In the genomic region with DNA sequence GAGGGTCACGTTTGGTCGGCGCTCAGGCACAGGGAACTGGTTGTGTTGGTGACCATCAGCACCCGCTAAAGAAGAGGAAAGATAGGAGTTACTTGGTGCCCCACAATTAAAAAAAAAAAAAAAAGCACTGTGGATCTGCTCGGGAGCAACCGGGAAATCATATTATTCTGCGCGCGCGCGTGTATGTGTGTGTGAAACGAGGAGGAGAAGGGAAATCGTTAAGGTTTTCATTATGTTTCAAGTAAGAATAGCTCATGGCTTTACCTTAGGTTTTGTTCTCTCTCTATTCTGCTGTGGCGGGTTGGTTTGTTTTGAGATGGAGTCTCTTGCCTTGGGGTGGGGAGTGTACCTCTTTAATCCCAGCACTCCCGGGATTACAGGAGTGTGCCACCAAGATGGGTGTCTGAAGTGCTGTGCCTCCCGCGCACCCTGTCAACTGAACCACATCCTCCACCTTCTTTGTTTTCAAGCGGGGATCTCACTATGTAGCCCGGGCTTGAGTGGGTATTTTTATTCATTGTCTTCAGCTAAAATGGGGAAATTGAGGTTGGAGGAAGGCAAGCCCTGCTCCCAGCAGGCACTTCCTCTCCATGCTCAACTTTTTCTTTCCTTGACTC, we compare ENCODE assay signal across 8 mouse cellular contexts. TPM values are rescaled to one million over a fixed set of nuclear protein-coding genes. Genes with fewer than 3 reads are reported as not detected.
DNase-seq lines count a peak whose midpoint lies in the region; ATAC-seq and TF ChIP-seq lines count a peak whose summit lies in the region.

No protein-coding gene starts in this region.

- peaks cover 24% of the 10 kb centered on the region for H3K36me3 ChIP-seq in heart, embryonic 14.5 days (ENCODE audit: control insufficient read depth, insufficient read depth, low read length)
- peaks cover 12% of the 10 kb centered on the region for H3K36me3 ChIP-seq in ES-E14 (ENCODE audit: control insufficient read depth, insufficient read depth, low read length, poor library complexity, severe bottlenecking)
- H3K36me3 ChIP-seq in forebrain, embryonic 12.5 days (replicated peaks) = peaks cover 17% of the 10 kb centered on the region
- peaks cover 16% of the 10 kb centered on the region for H3K36me3 ChIP-seq in liver, embryonic 13.5 days

- no peak for DNase-seq in heart, adult 11 months
- DNase-seq in ES-E14 (ENCODE audit: low read depth, low spot score) = no peak
- no peak for DNase-seq in liver, embryonic 13.5 days
- peak; percentile 36 for DNase-seq in telencephalon, adult 2 months (ENCODE audit: low read depth, low spot score)
- DNase-seq in gastrocnemius, postnatal 25 days = no peak
- no peak for DNase-seq in adrenal gland, postnatal 14 days

- in situ Hi-C loops in ES-E14 (cut with MboI; ENCODE audit: low sequenced_read_pairs in 2 of 2, unreplicated experiment in 2 of 2) = no loop called here

- peak overlapping the region; percentile 65 to 85 for H3K4me3 ChIP-seq in heart, embryonic 14.5 days (ENCODE audit: control insufficient read depth in 1 of 2, insufficient read depth in 1 of 2, low read depth in 1 of 2, low read length in 2 of 2)
- H3K4me3 ChIP-seq in ES-E14 (ENCODE audit: insufficient read depth in 1 of 2, low read depth in 1 of 2, low read length in 2 of 2, poor library complexity in 1 of 2, severe bottlenecking in 1 of 2) = peak overlapping the region; percentile 69 to 91
- H3K4me3 ChIP-seq in forebrain, embryonic 12.5 days (replicated peaks) = peak overlapping the region; percentile 78
- H3K4me3 ChIP-seq in liver, embryonic 13.5 days (replicated peaks) = peak overlapping the region; percentile 87

- no peaks in the 10 kb centered on the region for H3K27me3 ChIP-seq in heart, embryonic 14.5 days (ENCODE audit: control insufficient read depth, insufficient read depth, low read length)
- no peaks in the 10 kb centered on the region for H3K27me3 ChIP-seq in forebrain, embryonic 12.5 days
- H3K27me3 ChIP-seq in liver, embryonic 13.5 days = no peaks in the 10 kb centered on the region

- no peak for ATAC-seq in heart, embryonic 14.5 days (ENCODE audit: insufficient number of reproducible peaks, insufficient read depth, low FRiP score, low read depth)
- no peak for ATAC-seq in forebrain, embryonic 12.5 days (ENCODE audit: low FRiP score)
- ATAC-seq in liver, embryonic 13.5 days (ENCODE audit: low read depth) = no peak

- 2% methylated on average over 19 of the region's 19 CpGs for WGBS in heart, embryonic 14.5 days
- 7% methylated on average over 19 of the region's 19 CpGs for WGBS in forebrain, embryonic 12.5 days
- under 1% methylated on average over 19 of the region's 19 CpGs for whole genome bisulfite sequencing in liver, embryonic 13.5 days (ENCODE audit: insufficient replicate concordance)

- H3K4me2 ChIP-seq in heart, embryonic 14.5 days (ENCODE audit: low read length) = peak overlapping the region; percentile 96
- H3K4me2 ChIP-seq in forebrain, embryonic 12.5 days = peak overlapping the region; percentile 100
- peak overlapping the region; percentile 97 for H3K4me2 ChIP-seq in liver, embryonic 13.5 days

- peaks cover 38 to 44% of the 10 kb centered on the region in 2 experiments for H3K4me1 ChIP-seq in heart, embryonic 14.5 days (ENCODE audit: control insufficient read depth in 2 of 2, insufficient read depth in 2 of 2, low read length in 2 of 2)
- peaks cover 0 to 10% of the 10 kb centered on the region in 2 experiments; a peak in 2 of 4 replicates for H3K4me1 ChIP-seq in ES-E14 (ENCODE audit: control insufficient read depth in 2 of 2, insufficient read depth in 2 of 2, low read length in 2 of 2, poor library complexity in 1 of 2)
- H3K4me1 ChIP-seq in forebrain, embryonic 12.5 days = peaks cover 40% of the 10 kb centered on the region
- peaks cover 68% of the 10 kb centered on the region for H3K4me1 ChIP-seq in liver, embryonic 13.5 days (replicated peaks)

- no peaks in the 10 kb centered on the region for H3K9me3 ChIP-seq in heart, embryonic 14.5 days (ENCODE audit: control insufficient read depth, low read length)
- no peaks in the 10 kb centered on the region for H3K9me3 ChIP-seq in ES-E14 (ENCODE audit: control insufficient read depth, insufficient read depth, low read depth, low read length)
- H3K9me3 ChIP-seq in forebrain, embryonic 12.5 days = no peaks in the 10 kb centered on the region
- H3K9me3 ChIP-seq in liver, embryonic 13.5 days (replicated peaks) = no peaks in the 10 kb centered on the region

- H3K9ac ChIP-seq in heart, embryonic 14.5 days (ENCODE audit: low read length) = peak overlapping the region; percentile 91
- peak overlapping the region; percentile 86 for H3K9ac ChIP-seq in ES-E14 (ENCODE audit: insufficient read depth, low read depth, low read length, poor library complexity, severe bottlenecking)
- H3K9ac ChIP-seq in forebrain, embryonic 12.5 days = peak overlapping the region; percentile 89
- H3K9ac ChIP-seq in liver, embryonic 13.5 days = peak overlapping the region; percentile 94

- H3K27ac ChIP-seq in heart, embryonic 14.5 days (replicated peaks in 1 of 2; ENCODE audit: control insufficient read depth in 1 of 2, insufficient read depth in 1 of 2, low read depth in 2 of 2, low read length in 2 of 2) = peak overlapping the region; percentile 57 to 87; a peak in 3 of 4 replicates
- H3K27ac ChIP-seq in ES-E14 (ENCODE audit: insufficient read depth, low read depth, low read length, poor library complexity, severe bottlenecking) = peak overlapping the region; percentile 41; the same call in 1 of the 2 replicates
- H3K27ac ChIP-seq in forebrain, embryonic 12.5 days = no peak overlapping the region
- peak overlapping the region; percentile 67 for H3K27ac ChIP-seq in liver, embryonic 13.5 days

TF ChIP-seq in ES-E14, 5 proteins besides CTCF, POLR2A, EP300 and RAD21:
- no peak for TF ChIP-seq ZNF384 (IDR thresholded peaks at IDR 0.05; ENCODE audit: low read depth, low read length)
- TF ChIP-seq ZC3H11A (IDR thresholded peaks at IDR 0.05; ENCODE audit: borderline replicate concordance, low read depth, low read length) = no peak
- TF ChIP-seq HCFC1 (IDR thresholded peaks at IDR 0.05; ENCODE audit: borderline replicate concordance, insufficient read depth, low read length) = no peak
- no peak for TF ChIP-seq MAFK (IDR thresholded peaks at IDR 0.05; ENCODE audit: insufficient read depth, low read depth, low read length)

RNA-seq across cellular contexts. Expression of a gene that starts 0.8 kb away (rescaled TPM):
- polyA plus RNA-seq in heart, embryonic 14.5 days (2014; fragmentation: Nextera tagmentation; extraction: Ambion mirVana) = 35.5 and 36.4 TPM in 2 replicates
- 50.2 and 53.6 TPM in 2 replicates for total RNA-seq in ES-E14 (2012; rRNA removed)
- polyA plus RNA-seq in forebrain, embryonic 12.5 days (2016; fragmentation: Nextera tagmentation; extraction: Ambion mirVana) = 70.8 and 71.4 TPM in 2 replicates
- polyA plus RNA-seq in liver, embryonic 13.5 days (2015; fragmentation: Nextera tagmentation; extraction: Ambion mirVana) = 22.5 and 25.9 TPM in 2 replicates
- 100 to 1,000 TPM; 218 TPM for total RNA-seq in gastrocnemius, postnatal 25 days (2021)
- total RNA-seq in adrenal gland, postnatal 14 days (2021) = 43.8 and 46.6 TPM in 2 replicates

RNA-seq across cellular contexts. Expression of a gene that starts 14.0 kb away (rescaled TPM):
- polyA plus RNA-seq in heart, embryonic 14.5 days (2014; fragmentation: Nextera tagmentation; extraction: Ambion mirVana) = 0.81 and 0.85 TPM in 2 replicates
- total RNA-seq in ES-E14 (2012; rRNA removed) = 0.94 and 1.8 TPM in 2 replicates
- polyA plus RNA-seq in forebrain, embryonic 12.5 days (2016; fragmentation: Nextera tagmentation; extraction: Ambion mirVana) = 0.23 and 0.33 TPM in 2 replicates
- 2.5 and 2.7 TPM in 2 replicates for polyA plus RNA-seq in liver, embryonic 13.5 days (2015; fragmentation: Nextera tagmentation; extraction: Ambion mirVana)
- under 1 TPM; 0.18 to 0.48 TPM for total RNA-seq in gastrocnemius, postnatal 25 days (2021)
- 0.41 TPM in 1 of 2 replicates, not detected in the other for total RNA-seq in adrenal gland, postnatal 14 days (2021)

RNA-seq across cellular contexts. Expression of a gene that starts 23.8 kb away (rescaled TPM):
- 10.4 and 10.6 TPM in 2 replicates for polyA plus RNA-seq in heart, embryonic 14.5 days (2014; fragmentation: Nextera tagmentation; extraction: Ambion mirVana)
- total RNA-seq in ES-E14 (2012; rRNA removed) = 25.1 and 36.1 TPM in 2 replicates
- 26.7 and 27.0 TPM in 2 replicates for polyA plus RNA-seq in forebrain, embryonic 12.5 days (2016; fragmentation: Nextera tagmentation; extraction: Ambion mirVana)
- polyA plus RNA-seq in liver, embryonic 13.5 days (2015; fragmentation: Nextera tagmentation; extraction: Ambion mirVana) = 9.8 and 10.5 TPM in 2 replicates
- total RNA-seq in gastrocnemius, postnatal 25 days (2021) = 1 to 10 TPM; 3.3 to 3.4 TPM
- 10.2 and 10.7 TPM in 2 replicates for total RNA-seq in adrenal gland, postnatal 14 days (2021)

RNA-seq across cellular contexts. Expression of a gene that starts 28.5 kb away (rescaled TPM):
- polyA plus RNA-seq in heart, embryonic 14.5 days (2014; fragmentation: Nextera tagmentation; extraction: Ambion mirVana) = 222 and 250 TPM in 2 replicates
- 267 and 398 TPM in 2 replicates for total RNA-seq in ES-E14 (2012; rRNA removed)
- polyA plus RNA-seq in forebrain, embryonic 12.5 days (2016; fragmentation: Nextera tagmentation; extraction: Ambion mirVana) = 233 TPM in 2 replicates
- 158 and 159 TPM in 2 replicates for polyA plus RNA-seq in liver, embryonic 13.5 days (2015; fragmentation: Nextera tagmentation; extraction: Ambion mirVana)
- 10 to 100 TPM; 72.1 to 75.9 TPM for total RNA-seq in gastrocnemius, postnatal 25 days (2021)
- total RNA-seq in adrenal gland, postnatal 14 days (2021) = 167 and 172 TPM in 2 replicates

RNA-seq across cellular contexts. Expression of a gene that starts 32.3 kb away (rescaled TPM):
- polyA plus RNA-seq in heart, embryonic 14.5 days (2014; fragmentation: Nextera tagmentation; extraction: Ambion mirVana) = 13.8 and 18.2 TPM in 2 replicates
- total RNA-seq in ES-E14 (2012; rRNA removed) = 11.1 and 11.2 TPM in 2 replicates
- polyA plus RNA-seq in forebrain, embryonic 12.5 days (2016; fragmentation: Nextera tagmentation; extraction: Ambion mirVana) = 36.4 and 36.9 TPM in 2 replicates
- 1.8 and 1.9 TPM in 2 replicates for polyA plus RNA-seq in liver, embryonic 13.5 days (2015; fragmentation: Nextera tagmentation; extraction: Ambion mirVana)
- total RNA-seq in gastrocnemius, postnatal 25 days (2021) = 1 to 10 TPM; 2.6 to 3.5 TPM
- total RNA-seq in adrenal gland, postnatal 14 days (2021) = 12.6 and 15.1 TPM in 2 replicates
